Mouse (Mus musculus): ENCODE results near the gene Dnmt3a.

Gene Dnmt3a

GRCm38 (mm10) chr12:3787541-3787940 is 18.3 kb upstream of the Dnmt3a start:
- DNase-seq (ENCODE audit: low read depth) = no peak

GRCm38 (mm10) chr12:3788421-3789051 is 17.3 kb upstream of the Dnmt3a start:
- DNase-seq (ENCODE audit: low read depth) = no peak

GRCm38 (mm10) chr12:3789626-3790185 is 16.1 kb upstream of the Dnmt3a start:
- no peak for DNase-seq (ENCODE audit: low read depth)

GRCm38 (mm10) chr12:3791257-3791656 is 14.6 kb upstream of the Dnmt3a start:
- DNase-seq (ENCODE audit: low read depth) = no peak

- peak; percentile 73 for DNase-seq (ENCODE audit: low read depth)
These were observed 14.1 kb upstream of the Dnmt3a start for GRCm38 (mm10) chr12:3791732-3792131.

- DNase-seq (ENCODE audit: low read depth) = no peak
These were observed 13.6 kb upstream of the Dnmt3a start for GRCm38 (mm10) chr12:3792248-3792647.

- DNase-seq (ENCODE audit: low read depth) = no peak
These were observed 10.2 kb upstream of the Dnmt3a start for GRCm38 (mm10) chr12:3795569-3795968.

DNA sequence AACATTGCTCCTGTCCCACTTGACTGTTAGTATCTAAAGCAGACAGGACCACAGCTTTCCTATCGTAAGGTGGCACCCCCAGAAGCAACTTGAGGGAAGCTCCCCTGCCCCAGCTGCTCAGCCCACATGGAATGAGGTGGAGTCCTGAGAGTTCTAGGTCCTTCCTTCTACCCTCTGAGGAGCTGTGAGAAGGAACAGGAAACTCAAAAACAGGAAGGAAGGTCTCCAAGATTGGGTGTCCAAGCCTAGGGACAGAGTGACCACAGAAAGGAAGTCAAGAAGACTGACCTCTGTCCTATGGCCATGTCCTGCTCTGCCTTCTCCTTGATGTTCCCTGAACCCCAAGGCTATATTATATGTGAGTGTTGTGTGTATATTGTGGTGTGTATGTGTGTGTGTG is 6.3 kb upstream of the Dnmt3a start:
- no peak for DNase-seq (ENCODE audit: low read depth)

GRCm38 (mm10) chr12:3806271-3806684 is 471 bp downstream of the Dnmt3a start:
- no peak for DNase-seq (ENCODE audit: low read depth)

DNA sequence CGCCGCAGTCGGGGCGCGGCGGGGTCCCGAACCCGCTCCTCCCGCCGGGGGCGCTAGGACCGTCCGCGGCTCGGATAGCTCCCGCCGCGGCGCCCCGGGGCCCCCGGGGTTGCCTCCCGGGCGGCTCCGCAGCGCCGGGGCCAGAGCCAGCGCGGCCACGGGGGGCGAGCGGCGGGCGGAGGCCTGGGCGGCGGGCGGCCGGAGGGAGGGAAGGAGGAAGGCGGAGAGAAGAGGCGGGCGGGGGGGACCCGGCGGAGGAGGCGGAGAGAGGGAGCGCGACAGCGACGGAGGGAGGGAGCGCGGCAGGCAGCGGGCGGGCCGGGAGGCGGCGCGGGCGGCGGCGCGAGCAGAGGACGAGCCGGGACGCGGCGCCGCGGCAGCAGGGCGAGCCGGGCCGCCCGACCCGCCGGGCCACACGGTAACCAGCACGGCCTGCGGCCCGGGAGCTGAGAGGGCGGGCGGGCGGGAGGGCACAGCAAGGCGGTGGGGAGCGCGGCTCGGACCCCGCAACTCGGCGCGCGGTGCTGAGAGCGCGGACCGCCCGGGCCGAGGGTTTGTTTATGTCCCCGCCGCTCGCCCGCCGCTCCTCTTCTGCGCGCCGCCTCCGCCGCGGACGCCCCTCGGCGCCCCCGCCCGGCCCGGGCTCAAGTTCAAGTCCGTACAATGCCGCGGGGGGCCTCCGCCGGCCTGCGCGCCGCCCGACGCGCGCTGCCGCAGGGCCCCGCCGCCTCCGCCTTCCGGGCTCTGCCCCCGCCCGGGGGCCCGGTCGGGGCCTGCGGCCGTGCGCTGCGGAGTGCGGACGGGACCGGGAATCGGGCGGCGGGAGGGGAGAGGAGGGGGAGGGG is 1.1 kb downstream of the Dnmt3a start:
- DNase-seq (ENCODE audit: low read depth) = no peak

DNA sequence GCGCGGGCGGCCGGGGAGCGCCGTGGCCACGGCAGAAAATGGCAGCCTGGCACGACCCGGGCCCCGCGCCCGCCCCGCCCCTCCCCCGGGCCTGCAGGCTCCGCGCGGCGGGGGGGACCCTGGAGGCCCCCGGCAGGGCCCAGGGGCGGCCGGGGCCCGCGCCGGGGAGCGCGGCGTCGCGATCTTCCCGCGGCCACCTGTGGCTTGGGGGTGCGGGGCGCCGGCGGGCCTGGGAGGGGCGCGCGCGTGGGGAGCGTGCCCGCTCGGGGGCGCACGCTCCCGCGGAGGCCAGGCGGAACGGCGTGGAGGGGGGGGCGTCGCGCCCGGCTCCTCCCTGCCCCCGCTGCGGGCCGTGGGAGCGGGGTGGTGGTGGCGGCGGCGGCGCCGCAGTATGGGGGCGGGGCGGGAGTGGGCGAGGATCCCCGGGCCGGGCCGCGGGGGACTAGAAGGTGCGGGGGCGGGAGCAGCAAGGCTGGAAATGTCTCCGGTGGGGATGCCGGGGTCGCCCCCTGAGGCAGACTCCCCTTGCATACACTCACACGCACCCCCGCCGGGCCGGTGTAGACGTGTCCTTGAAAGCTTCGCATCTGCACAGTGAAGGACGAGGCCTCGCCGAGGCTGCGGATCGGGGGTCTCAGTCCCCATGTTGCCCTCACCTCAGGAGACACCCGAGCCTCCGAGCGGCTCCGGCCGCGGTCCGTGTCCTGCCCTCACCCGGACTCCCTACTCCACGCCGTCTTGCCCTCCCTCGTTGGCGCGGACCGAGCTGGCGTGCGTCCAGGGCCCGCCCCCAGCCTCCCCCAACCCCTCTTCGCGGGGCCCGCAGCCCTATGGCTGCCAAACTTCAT is 2.0 kb downstream of the Dnmt3a start:
- DNase-seq (ENCODE audit: low read depth) = no peak

- DNase-seq (ENCODE audit: low read depth) = no peak
These were observed 2.7 kb downstream of the Dnmt3a start for GRCm38 (mm10) chr12:3808396-3808981.

DNA sequence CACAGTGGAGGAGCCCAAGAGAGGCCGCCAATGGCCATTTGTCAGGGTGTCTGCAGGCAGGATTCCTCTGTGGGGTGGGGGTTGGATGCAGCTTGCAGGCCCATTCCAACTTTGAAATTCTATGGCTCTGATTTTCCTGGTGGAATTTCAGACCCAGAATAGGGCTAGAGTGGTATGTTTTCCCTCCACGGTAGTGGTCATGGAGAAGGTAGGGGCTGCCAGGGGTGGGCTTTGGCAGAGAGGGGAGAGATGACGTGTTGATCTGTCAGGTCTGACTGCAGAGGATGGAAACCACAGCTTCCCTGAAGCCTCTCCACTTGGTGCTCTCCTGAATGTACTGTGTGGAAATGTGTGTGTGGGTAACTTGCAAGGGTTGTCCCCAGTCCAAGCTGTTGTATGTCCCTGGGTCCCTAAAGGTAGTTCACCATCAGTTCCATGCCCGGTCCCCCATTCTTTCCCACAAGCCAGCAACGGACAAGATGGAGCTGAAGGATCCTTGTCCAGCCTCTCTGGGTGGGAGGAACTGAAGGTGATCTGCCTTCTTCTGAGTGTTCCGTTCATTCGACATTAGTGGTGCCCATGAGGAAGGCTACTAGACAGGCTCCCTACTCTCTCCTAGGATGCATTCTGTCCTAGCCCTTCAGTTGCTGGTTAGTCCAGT is 3.8 kb downstream of the Dnmt3a start:
- no peak for DNase-seq (ENCODE audit: low read depth)

GRCm38 (mm10) chr12:3810455-3810854 is 4.6 kb downstream of the Dnmt3a start:
- DNase-seq (ENCODE audit: low read depth) = no peak

DNA sequence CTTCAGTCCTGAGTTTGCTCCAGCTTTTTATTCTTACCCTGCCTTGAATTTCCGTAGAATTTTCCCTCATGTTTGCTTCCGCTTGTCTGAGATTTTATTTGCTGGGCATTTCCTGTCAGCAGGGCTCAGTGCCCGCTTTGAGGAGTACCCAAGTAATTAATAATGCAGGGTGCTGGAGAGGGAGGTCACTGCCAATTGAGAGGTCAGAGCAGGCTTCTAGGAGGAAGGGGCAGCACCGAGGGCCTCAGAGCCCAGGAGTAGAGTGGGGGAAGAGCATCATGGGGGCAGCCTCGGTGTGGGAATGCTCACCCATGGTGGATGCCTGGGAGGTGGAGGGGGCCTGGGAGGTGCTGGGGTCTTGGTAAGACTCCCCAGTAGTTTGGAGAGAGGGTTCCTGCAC is 5.8 kb downstream of the Dnmt3a start:
- DNase-seq (ENCODE audit: low read depth) = no peak

DNA sequence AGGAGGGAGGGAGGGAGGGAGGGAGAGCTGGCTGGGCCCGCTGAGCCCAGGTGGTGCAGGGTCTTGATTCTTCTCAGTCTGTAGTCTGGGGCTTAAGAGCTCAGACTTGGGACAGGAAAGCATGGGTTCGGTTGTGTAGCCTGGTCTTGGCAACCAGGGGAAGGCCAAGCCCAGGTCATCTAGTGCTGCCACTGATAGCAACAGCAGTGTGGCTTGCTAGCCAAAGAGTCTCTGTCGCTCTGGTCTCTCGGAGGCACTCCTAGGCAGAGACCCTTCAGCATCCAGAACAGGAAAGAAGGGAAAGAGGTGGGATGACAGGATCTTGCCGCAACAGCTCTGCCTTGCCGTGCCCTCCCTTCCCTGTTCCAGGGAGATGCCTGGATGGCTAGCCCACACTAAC is 6.4 kb downstream of the Dnmt3a start:
- DNase-seq (ENCODE audit: low read depth) = no peak

DNA sequence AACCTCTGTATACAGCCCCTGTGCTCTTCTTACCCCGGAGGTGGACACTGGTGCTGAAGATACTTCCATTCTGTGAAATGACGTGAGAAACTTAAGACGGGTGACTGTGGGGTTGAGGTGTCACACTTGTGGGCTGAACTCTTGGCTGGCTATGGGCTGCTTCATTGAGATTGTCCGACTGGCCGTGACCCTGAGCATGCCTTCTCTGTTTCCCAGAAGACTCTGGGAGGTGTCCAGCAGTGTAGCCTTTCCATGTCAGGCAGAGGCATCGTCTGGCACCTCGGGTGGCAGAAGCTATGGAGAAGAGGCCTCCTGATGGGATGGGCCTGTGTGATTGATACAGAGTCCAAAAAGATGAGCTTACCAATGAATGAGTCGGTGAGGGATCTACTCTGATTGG is 7.3 kb downstream of the Dnmt3a start:
- DNase-seq (ENCODE audit: low read depth) = no peak

DNA sequence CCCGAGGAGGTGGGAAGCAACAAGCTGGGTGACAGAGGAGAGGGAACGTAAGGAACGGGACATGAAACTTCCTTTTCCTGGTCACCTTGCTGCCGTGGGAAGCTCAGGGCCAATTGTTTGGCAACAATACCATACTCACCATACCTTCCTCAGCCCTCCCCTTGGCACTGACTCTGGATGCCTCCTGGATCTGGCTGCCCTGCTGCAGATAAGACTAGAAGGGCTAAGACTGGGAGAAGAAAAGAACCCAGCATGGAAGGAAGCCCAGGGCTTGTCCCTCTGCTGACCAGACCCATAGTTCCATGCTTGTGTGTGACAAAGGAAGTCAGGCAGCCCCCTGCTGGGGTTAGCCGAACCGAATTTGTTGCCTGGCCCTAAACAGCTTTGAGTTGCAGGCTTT is 9.6 kb downstream of the Dnmt3a start:
- no peak for DNase-seq (ENCODE audit: low read depth)

GRCm38 (mm10) chr12:3817033-3817432 is 11.2 kb downstream of the Dnmt3a start:
- no peak for DNase-seq (ENCODE audit: low read depth)

GRCm38 (mm10) chr12:3817566-3817965 is 11.8 kb downstream of the Dnmt3a start:
- no peak for DNase-seq (ENCODE audit: low read depth)

DNA sequence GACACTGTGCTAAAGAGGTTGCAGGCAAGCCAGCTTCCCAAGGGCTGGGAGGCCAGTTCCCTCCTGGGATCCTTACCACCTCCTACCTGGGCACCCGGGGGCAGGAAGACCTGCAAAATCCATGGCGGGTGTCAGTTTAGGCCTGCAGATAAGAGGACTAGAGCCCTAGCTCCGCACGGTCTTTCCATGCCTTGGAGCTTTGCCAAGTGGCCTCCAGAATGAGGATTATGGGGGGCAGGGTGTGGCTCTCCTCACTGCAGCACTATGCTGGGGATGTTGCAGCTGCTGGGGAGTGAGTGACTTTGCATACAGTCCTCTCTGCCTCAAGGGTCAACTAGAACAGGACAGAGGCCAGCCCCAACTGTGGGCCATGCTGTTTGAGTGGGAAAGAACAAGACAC is 14.1 kb downstream of the Dnmt3a start:
- DNase-seq (ENCODE audit: low read depth) = no peak

Data from fibroblast of lung, adult 2 months (primary cell).